Mouse (Mus musculus): Measurements from ENCODE around the gene Ppp1r13b. TPM values are rescaled to one million over a fixed set of nuclear protein-coding genes. Genes with fewer than 3 reads are reported as not detected.

Ppp1r13b gene
- polyA plus RNA-seq, 1 experiment from 2014 or later, result 9.5 TPM

DNA sequence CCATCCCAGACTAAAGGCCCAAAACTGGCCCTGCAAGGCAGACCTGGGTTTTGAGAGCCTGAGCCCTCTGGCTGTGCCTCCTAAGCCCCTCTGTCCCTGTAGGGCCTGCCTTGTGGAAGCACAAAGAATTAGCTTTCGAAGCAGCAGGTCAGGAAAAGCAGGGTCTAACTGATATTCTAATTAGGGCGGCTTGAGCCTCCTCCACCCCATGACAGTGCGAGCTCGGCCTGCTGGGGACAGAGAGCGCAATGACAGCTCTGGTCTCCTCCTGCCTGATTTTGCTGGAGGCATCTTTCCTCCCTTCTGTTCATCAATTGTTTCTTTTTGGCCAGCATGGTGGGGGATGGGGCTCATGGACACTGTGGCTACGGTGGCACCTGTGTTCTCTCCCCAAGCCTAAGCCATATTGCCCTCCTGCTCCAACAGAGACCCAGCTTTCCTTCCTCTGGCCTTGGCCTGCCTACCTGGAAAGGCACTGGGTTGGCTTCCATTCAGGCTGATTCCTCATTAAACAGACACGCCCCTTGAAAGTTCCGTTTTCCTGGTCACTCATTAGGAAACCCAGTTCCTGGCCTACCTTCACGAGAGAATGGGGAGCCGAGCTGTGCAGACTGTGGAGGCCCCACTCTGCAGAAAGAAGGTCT, 35.6 kb upstream of the Ppp1r13b start:
- H3K4me2 ChIP-seq (replicated peaks; ENCODE audit: low read depth, low read length), result no peak overlapping the region
- no peak for ATAC-seq (ENCODE audit: low FRiP score)
- H3K27me3 ChIP-seq (ENCODE audit: control insufficient read depth, insufficient read depth, low read length), result no peaks in the 10 kb centered on the region
- no peak for DNase-seq (ENCODE audit: low spot score)
- no peaks in the 10 kb centered on the region for H3K36me3 ChIP-seq (ENCODE audit: control insufficient read depth, insufficient read depth, low read length)
- no peaks in the 10 kb centered on the region for H3K4me1 ChIP-seq (replicated peaks; ENCODE audit: control insufficient read depth, insufficient read depth, low read length)
- H3K4me3 ChIP-seq (ENCODE audit: low read depth, low read length), result no peak overlapping the region
- no peak overlapping the region for H3K9ac ChIP-seq (ENCODE audit: low read depth, low read length)
- H3K27ac ChIP-seq (ENCODE audit: low read depth, low read length), result no peak overlapping the region
- no peaks in the 10 kb centered on the region for H3K9me3 ChIP-seq (ENCODE audit: control insufficient read depth, low read length)
- 74% methylated on average over 10 of the region's 10 CpGs for WGBS

DNA sequence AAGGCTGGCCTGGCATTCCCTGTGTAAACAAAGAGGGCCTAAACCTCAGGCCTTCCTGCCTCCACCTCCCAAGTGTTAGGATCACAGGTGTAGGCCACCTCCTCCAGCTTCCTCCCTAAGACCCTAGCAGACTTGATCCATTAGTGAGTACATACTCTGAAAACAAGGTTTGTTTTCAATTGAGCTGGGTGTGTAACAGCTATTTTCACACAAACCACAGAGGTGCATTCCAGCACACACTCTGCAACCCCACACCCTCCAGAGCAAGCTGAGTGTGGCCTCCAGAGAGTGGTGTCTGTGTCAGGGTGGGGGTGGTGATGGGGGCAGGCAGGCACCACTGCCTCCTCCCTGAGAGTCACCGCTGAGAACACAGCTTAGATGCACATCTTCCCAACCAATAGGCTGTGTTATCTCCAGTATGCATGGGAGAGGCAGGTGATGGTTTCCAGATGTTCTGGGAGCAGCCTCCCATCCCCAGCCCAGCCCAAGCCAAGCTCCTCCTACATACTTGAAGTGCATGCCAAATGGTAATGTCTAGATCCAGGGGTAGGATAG, 30.8 kb upstream of the Ppp1r13b start:
- H3K4me3 ChIP-seq (ENCODE audit: low read depth, low read length), result no peak overlapping the region
- H3K27ac ChIP-seq (ENCODE audit: low read depth, low read length), result no peak overlapping the region
- 69% methylated on average over 1 of the region's 1 CpGs for WGBS
- H3K9me3 ChIP-seq (ENCODE audit: control insufficient read depth, low read length), result no peaks in the 10 kb centered on the region
- H3K36me3 ChIP-seq (ENCODE audit: control insufficient read depth, insufficient read depth, low read length), result no peaks in the 10 kb centered on the region
- no peak overlapping the region for H3K9ac ChIP-seq (ENCODE audit: low read depth, low read length)
- no peaks in the 10 kb centered on the region for H3K27me3 ChIP-seq (ENCODE audit: control insufficient read depth, insufficient read depth, low read length)
- 0 out of 2 replicates have a peak, but pooled peaks cover 4% of the 10 kb centered on the region for H3K4me1 ChIP-seq (replicated peaks; ENCODE audit: control insufficient read depth, insufficient read depth, low read length)
- DNase-seq (ENCODE audit: low spot score), result no peak
- no peak for ATAC-seq (ENCODE audit: low FRiP score)
- H3K4me2 ChIP-seq (replicated peaks; ENCODE audit: low read depth, low read length), result no peak overlapping the region

DNA sequence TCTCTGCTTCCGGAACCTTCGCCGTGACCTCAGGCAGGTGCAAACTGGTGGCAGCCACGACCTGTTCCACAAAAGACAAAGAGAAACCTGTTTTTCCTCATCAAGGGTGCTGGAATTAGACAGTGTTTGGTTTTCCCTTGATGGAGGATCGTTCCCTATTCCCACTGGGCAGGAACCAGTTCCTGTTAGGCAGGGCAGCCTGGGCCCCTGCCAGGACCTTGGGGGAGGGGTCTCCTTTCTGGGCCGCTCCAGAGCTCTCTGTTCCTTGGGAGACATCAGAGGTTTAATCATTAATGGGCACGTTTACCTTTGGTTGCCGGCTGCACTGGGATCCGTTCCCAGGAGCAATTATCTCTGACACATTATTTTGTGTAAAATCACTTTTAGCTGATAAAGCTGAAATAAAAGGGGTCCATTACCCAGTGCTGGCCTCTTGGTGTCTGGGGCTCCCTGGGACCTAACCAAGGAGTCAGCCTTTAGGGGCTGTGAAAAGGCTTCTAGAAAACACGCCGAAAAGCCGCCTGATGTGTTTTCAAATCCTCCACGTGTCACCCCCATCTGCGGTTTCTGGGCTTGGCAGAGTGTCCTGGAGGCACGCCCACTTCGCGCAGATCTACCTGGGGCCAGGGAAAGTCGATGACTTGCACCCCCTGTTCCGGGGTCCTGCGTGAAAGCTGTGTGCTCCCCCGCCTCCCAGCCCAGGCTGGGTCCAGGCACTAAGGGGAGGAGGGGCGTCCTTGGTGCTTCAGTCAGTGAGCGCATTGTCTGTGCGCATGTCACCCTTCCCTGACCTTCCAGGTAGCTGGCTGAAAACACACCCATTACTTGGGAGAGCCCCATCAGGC, 29.0 kb upstream of the Ppp1r13b start:
- Histone ChIP-seq H3K27me3 (ENCODE audit: control insufficient read depth, insufficient read depth, low read length) (no peaks in the 10 kb centered on the region), H3K9me3 (ENCODE audit: control insufficient read depth, low read length) (no peaks in the 10 kb centered on the region), H3K9ac (ENCODE audit: low read depth, low read length) (no peak overlapping the region), H3K4me3 (ENCODE audit: low read depth, low read length) (no peak overlapping the region), H3K36me3 (ENCODE audit: control insufficient read depth, insufficient read depth, low read length) (no peaks in the 10 kb centered on the region), H3K27ac (ENCODE audit: low read depth, low read length) (no peak overlapping the region), H3K4me1 (replicated peaks; ENCODE audit: control insufficient read depth, insufficient read depth, low read length) (0 out of 2 replicates have a peak, but pooled peaks cover 4% of the 10 kb centered on the region), H3K4me2 (replicated peaks; ENCODE audit: low read depth, low read length) (no peak overlapping the region)
- ATAC-seq (ENCODE audit: low FRiP score), result no peak
- no peak for DNase-seq (ENCODE audit: low spot score)
- 43% methylated on average over 24 of the region's 24 CpGs for WGBS

DNA sequence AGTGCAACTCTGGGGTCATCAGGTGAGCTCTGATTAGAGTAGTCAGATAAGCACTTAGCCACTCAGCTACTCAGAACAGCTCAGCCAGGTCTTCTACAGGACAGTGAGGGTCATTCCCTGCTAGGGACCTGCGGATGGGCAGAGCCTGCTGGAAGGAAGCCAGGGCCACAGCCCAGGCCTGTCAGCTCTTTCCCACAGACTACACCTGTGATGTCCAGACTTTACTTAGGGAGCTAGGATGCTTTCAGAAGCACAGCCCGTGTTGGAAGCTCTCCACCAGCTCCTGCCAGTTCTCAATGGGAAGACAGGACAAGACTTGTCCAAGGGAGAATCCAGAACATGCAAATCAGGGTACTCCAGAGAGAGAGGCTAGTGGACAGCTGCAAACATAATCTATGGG, 26.1 kb upstream of the Ppp1r13b start:
- WGBS, result 74% methylated on average over 2 of the region's 2 CpGs
- Histone ChIP-seq H3K9ac (ENCODE audit: low read depth, low read length) (no peak overlapping the region), H3K9me3 (ENCODE audit: control insufficient read depth, low read length) (no peaks in the 10 kb centered on the region), H3K4me3 (ENCODE audit: low read depth, low read length) (no peak overlapping the region), H3K36me3 (ENCODE audit: control insufficient read depth, insufficient read depth, low read length) (no peaks in the 10 kb centered on the region), H3K4me1 (replicated peaks; ENCODE audit: control insufficient read depth, insufficient read depth, low read length) (0 out of 2 replicates have a peak, but pooled peaks cover 4% of the 10 kb centered on the region), H3K27ac (ENCODE audit: low read depth, low read length) (no peak overlapping the region), H3K27me3 (ENCODE audit: control insufficient read depth, insufficient read depth, low read length) (no peaks in the 10 kb centered on the region), H3K4me2 (replicated peaks; ENCODE audit: low read depth, low read length) (no peak overlapping the region)
- DNase-seq (ENCODE audit: low spot score) (no peak), ATAC-seq (ENCODE audit: low FRiP score) (no peak)

DNA sequence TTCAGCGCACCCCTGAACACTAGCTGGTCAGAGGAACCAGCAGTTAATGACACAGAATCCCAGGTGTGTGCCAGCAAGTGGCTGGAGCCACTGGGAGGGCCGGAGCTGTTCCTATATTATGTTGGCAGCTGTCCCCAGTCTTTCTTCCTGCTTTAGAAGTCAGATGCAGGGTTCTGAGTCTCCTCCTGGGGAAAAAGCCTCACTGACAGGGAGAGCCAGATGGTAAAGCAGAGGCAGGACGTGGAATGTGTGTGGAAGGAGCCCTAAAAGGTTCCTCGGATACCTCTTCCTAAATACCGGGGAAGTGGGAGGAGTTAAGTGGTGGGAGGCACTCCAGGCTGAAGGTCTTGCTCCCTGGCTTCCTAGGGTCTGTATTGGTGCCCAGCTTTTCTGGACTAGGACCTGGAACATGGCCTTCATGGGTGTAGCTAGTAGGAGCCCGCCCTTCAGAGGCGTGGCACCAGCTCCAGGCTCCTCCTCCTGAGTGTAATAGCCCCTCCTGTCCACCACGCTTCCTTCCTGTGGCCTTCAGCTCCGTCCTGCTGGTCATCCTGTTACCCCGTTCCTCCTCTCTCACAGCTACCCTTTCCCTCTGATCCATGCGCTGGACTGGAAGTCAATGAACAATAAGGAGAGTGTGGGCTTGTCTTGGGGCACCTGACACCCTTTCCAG, 25.3 kb upstream of the Ppp1r13b start:
- Histone ChIP-seq H3K27me3 (ENCODE audit: control insufficient read depth, insufficient read depth, low read length) (no peaks in the 10 kb centered on the region), H3K9ac (ENCODE audit: low read depth, low read length) (no peak overlapping the region), H3K4me2 (replicated peaks; ENCODE audit: low read depth, low read length) (no peak overlapping the region), H3K36me3 (ENCODE audit: control insufficient read depth, insufficient read depth, low read length) (no peaks in the 10 kb centered on the region), H3K27ac (ENCODE audit: low read depth, low read length) (no peak overlapping the region), H3K9me3 (ENCODE audit: control insufficient read depth, low read length) (no peaks in the 10 kb centered on the region), H3K4me1 (replicated peaks; ENCODE audit: control insufficient read depth, insufficient read depth, low read length) (0 out of 2 replicates have a peak, but pooled peaks cover 4% of the 10 kb centered on the region), H3K4me3 (ENCODE audit: low read depth, low read length) (no peak overlapping the region)
- DNase-seq (ENCODE audit: low spot score), result no peak
- 66% methylated on average over 11 of the region's 11 CpGs for WGBS
- ATAC-seq (ENCODE audit: low FRiP score), result no peak

DNA sequence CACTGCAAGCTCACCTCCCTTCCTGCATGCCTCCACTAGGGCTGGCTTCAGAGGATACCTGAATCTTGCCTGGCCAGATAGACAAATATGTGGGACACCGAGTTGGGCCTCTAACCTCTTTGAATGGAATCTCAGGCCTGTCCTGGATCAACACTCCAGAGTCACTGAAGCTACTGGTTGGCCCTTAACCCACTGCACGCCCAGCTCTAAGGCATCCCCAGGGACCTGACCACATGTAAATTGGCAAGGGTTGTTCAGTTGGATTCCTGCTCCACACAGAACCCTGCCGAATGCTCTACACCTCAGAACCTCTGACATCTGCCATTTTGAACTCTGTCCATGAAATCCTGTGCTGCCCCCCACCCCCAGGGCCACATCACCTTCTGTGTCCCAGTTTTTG, 24.6 kb upstream of the Ppp1r13b start:
- Histone ChIP-seq H3K4me1 (replicated peaks; ENCODE audit: control insufficient read depth, insufficient read depth, low read length) (0 out of 2 replicates have a peak, but pooled peaks cover 4% of the 10 kb centered on the region), H3K4me2 (replicated peaks; ENCODE audit: low read depth, low read length) (no peak overlapping the region), H3K9me3 (ENCODE audit: control insufficient read depth, low read length) (no peaks in the 10 kb centered on the region), H3K36me3 (ENCODE audit: control insufficient read depth, insufficient read depth, low read length) (no peaks in the 10 kb centered on the region), H3K27me3 (ENCODE audit: control insufficient read depth, insufficient read depth, low read length) (no peaks in the 10 kb centered on the region), H3K27ac (ENCODE audit: low read depth, low read length) (no peak overlapping the region), H3K9ac (ENCODE audit: low read depth, low read length) (no peak overlapping the region), H3K4me3 (ENCODE audit: low read depth, low read length) (no peak overlapping the region)
- ATAC-seq (ENCODE audit: low FRiP score) (no peak), DNase-seq (ENCODE audit: low spot score) (no peak)
- 78% methylated on average over 3 of the region's 3 CpGs for WGBS

DNA sequence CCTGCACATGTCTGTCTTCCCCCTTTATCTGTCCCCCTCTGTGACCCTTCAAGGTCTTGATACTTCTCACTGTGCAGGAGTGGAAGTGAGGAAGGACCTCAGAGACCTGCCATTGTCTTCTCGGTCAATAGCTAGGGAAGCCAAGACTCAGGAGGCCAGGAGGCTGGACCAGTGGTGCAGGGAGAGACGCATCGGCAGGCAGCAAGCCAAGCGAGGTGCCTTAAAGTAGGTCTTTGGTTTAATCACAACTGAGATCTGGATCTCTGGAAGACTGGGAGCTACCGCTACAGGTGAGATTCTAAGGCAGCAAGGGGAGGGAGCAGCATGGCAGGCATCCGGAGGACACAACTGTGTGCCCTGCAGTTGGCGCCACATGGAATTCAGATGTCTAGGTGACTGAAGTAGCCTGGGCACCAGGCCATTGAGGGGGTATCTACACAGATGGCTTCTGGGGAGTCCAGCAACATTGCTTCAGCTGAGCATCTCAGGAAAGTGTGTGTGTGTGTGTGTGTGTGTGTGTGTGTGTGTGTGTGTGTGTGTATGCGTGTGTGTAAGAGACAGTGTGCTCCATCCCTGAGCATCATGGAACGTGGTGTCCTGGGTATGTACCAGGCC, 23.6 kb upstream of the Ppp1r13b start:
- ATAC-seq (ENCODE audit: low FRiP score), result no peak

DNA sequence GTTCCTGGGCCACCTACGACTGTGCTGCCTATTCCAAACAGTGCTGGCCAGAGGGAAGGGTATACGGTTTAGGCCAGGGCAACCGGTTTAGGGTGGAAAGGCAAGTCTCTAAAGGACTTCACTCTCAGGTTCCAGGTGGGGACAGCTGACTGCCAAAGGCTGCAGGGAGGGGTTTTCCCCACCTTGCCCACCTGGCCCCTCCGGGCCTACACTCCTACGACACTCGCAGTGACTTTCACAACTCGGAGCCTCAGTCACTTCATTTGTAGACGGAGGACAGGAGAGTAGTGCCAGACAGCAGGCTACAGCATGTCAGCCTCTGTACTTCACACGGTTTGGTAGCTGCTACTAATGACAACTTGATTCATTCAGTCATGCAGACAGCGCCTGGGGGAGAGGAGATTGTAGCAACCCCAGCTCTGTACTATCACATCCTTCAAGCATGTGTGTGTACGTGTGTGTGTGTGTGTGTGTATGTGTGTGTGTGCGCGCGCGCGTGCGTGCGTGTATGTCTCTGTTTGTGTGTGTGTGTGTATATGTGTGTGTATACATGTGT, 20.6 kb upstream of the Ppp1r13b start:
- WGBS, result 85% methylated on average over 18 of the region's 18 CpGs
- Histone ChIP-seq H3K4me1 (replicated peaks; ENCODE audit: control insufficient read depth, insufficient read depth, low read length) (no peaks in the 10 kb centered on the region), H3K4me2 (replicated peaks; ENCODE audit: low read depth, low read length) (no peak overlapping the region), H3K4me3 (ENCODE audit: low read depth, low read length) (no peak overlapping the region), H3K27ac (ENCODE audit: low read depth, low read length) (no peak overlapping the region), H3K27me3 (ENCODE audit: control insufficient read depth, insufficient read depth, low read length) (no peaks in the 10 kb centered on the region), H3K9ac (ENCODE audit: low read depth, low read length) (no peak overlapping the region), H3K36me3 (ENCODE audit: control insufficient read depth, insufficient read depth, low read length) (no peaks in the 10 kb centered on the region), H3K9me3 (ENCODE audit: control insufficient read depth, low read length) (no peaks in the 10 kb centered on the region)
- ATAC-seq (ENCODE audit: low FRiP score) (no peak), DNase-seq (ENCODE audit: low spot score) (no peak)

More for the DNA sequence above, 23.6 kb upstream of the Ppp1r13b start:
- no peak overlapping the region for H3K27ac ChIP-seq (ENCODE audit: low read depth, low read length)
- no peak overlapping the region for H3K4me2 ChIP-seq (replicated peaks; ENCODE audit: low read depth, low read length)
- no peak overlapping the region for H3K4me3 ChIP-seq (ENCODE audit: low read depth, low read length)
- 90% methylated on average over 9 of the region's 9 CpGs for WGBS
- no peaks in the 10 kb centered on the region for H3K36me3 ChIP-seq (ENCODE audit: control insufficient read depth, insufficient read depth, low read length)
- no peak overlapping the region for H3K9ac ChIP-seq (ENCODE audit: low read depth, low read length)
- no peaks in the 10 kb centered on the region for H3K27me3 ChIP-seq (ENCODE audit: control insufficient read depth, insufficient read depth, low read length)
- H3K4me1 ChIP-seq (replicated peaks; ENCODE audit: control insufficient read depth, insufficient read depth, low read length), result no peaks in the 10 kb centered on the region
- no peak for DNase-seq (ENCODE audit: low spot score)
- no peaks in the 10 kb centered on the region for H3K9me3 ChIP-seq (ENCODE audit: control insufficient read depth, low read length)

Data from hindbrain, embryonic 11.5 days (tissue).